Mouse (Mus musculus) lung, postnatal 0 days (tissue): ENCODE data around the gene Tmem210.

Experiments used
- CTCF ChIP-seq: IDR thresholded peaks from 2 replicates; pipeline ENCODE4 v1.5.1; 2016; ENCODE audit warnings: antibody characterized with exemption, mild to moderate bottlenecking
- EP300 ChIP-seq: IDR thresholded peaks from 2 replicates; pipeline ENCODE4 v1.6.1; 2016; ENCODE audit warnings: antibody characterized with exemption, mild to moderate bottlenecking, control low read depth

DNA sequence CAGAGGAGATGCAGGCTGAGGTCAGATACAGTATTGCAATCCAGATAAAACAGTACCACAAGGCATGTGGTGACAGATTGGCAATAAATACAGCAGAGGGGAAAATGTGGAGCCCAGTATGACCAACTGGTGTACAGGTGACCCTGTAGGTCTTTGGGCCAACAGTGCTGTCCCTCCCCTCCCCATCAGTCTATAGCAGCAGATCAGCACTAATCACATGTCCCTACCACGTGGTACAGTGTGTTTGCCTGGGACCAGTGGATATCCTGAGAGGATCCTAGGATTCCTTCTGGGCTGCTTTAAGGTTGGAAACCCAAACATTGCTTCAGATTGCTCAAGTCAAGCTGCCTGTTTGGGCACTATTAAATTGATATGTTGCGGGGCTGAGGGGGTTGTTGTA, 45.6 kb downstream of the Tmem210 start:
- no peak for TF ChIP-seq CTCF
- no peak for TF ChIP-seq EP300
